Mouse (Mus musculus): ENCODE measurements at regions not wholly inside any gene's neighbourhood (a gene's known extent, or its start where the extent isn't known, plus 50 kb on each side); places are given as distances from the start of the nearest gene placed in this dataset.

- DNase-seq (ENCODE audit: low spot score) = no peak
- 59% methylated on average over 7 of the region's 7 CpGs for WGBS
- no peaks in the 10 kb centered on the region for H3K27me3 ChIP-seq (ENCODE audit: control insufficient read depth, insufficient read depth, low read length)
Measured at GRCm38 (mm10) chr1:89305171-89305570, 149.4 kb upstream of the Agap1 start.

GRCm38 (mm10) chr1:89308788-89309187 lies 145.8 kb upstream of the Agap1 start:
- DNase-seq (ENCODE audit: low spot score) = no peak
- no peaks in the 10 kb centered on the region; the same call in 1 of the 2 replicates for H3K9me3 ChIP-seq (ENCODE audit: control insufficient read depth, low read length)
- no peaks in the 10 kb centered on the region for H3K36me3 ChIP-seq (ENCODE audit: control insufficient read depth, insufficient read depth, low read length)
- peaks cover 6% of the 10 kb centered on the region; the same call in 1 of the 2 replicates for H3K4me1 ChIP-seq (ENCODE audit: control insufficient read depth, insufficient read depth, low read length)
- TF ChIP-seq POLR2A (IDR thresholded peaks at IDR 0.05; ENCODE audit: borderline replicate concordance, extremely low read depth, insufficient read depth, insufficient read length) = no peak
- H3K27me3 ChIP-seq (ENCODE audit: control insufficient read depth, insufficient read depth, low read length) = no peaks in the 10 kb centered on the region
- H3K9ac ChIP-seq (ENCODE audit: low read depth, low read length, severe bottlenecking) = no peak overlapping the region
- 36% methylated on average over 13 of the region's 13 CpGs for WGBS
- no peak overlapping the region for H3K4me3 ChIP-seq (replicated peaks; ENCODE audit: low read length)
- peak overlapping the region; percentile 17; the same call in 1 of the 2 replicates for H3K4me2 ChIP-seq (replicated peaks; ENCODE audit: low read depth, low read length, severe bottlenecking)
- no peak for ATAC-seq (ENCODE audit: low FRiP score, low read depth)
- no peak overlapping the region for H3K27ac ChIP-seq (replicated peaks; ENCODE audit: low read depth, low read length)

More at GRCm38 (mm10) chr1:89305171-89305570, 149.4 kb upstream of the Agap1 start:
- TF ChIP-seq POLR2A (IDR thresholded peaks at IDR 0.05; ENCODE audit: borderline replicate concordance, extremely low read depth, insufficient read depth, insufficient read length) = no peak
- H3K9me3 ChIP-seq (ENCODE audit: control insufficient read depth, low read length) = no peaks in the 10 kb centered on the region; the same call in 1 of the 2 replicates
- no peak for ATAC-seq (ENCODE audit: low FRiP score, low read depth)
- no peak overlapping the region for H3K9ac ChIP-seq (ENCODE audit: low read depth, low read length, severe bottlenecking)
- H3K36me3 ChIP-seq (ENCODE audit: control insufficient read depth, insufficient read depth, low read length) = no peaks in the 10 kb centered on the region
- H3K27ac ChIP-seq (replicated peaks; ENCODE audit: low read depth, low read length) = no peak overlapping the region
- H3K4me2 ChIP-seq (replicated peaks; ENCODE audit: low read depth, low read length, severe bottlenecking) = no peak overlapping the region
- no peak overlapping the region for H3K4me3 ChIP-seq (replicated peaks; ENCODE audit: low read length)
- peaks cover 6% of the 10 kb centered on the region; the same call in 1 of the 2 replicates for H3K4me1 ChIP-seq (ENCODE audit: control insufficient read depth, insufficient read depth, low read length)

- no peak for DNase-seq (ENCODE audit: low spot score)
- H3K27me3 ChIP-seq (ENCODE audit: control insufficient read depth, insufficient read depth, low read length) = no peaks in the 10 kb centered on the region
- TF ChIP-seq POLR2A (IDR thresholded peaks at IDR 0.05; ENCODE audit: borderline replicate concordance, extremely low read depth, insufficient read depth, insufficient read length) = no peak
- no peaks in the 10 kb centered on the region for H3K36me3 ChIP-seq (ENCODE audit: control insufficient read depth, insufficient read depth, low read length)
- no peak overlapping the region for H3K4me2 ChIP-seq (replicated peaks; ENCODE audit: low read depth, low read length, severe bottlenecking)
- WGBS = 70% methylated on average over 7 of the region's 7 CpGs
- H3K9me3 ChIP-seq (ENCODE audit: control insufficient read depth, low read length) = no peaks in the 10 kb centered on the region
- ATAC-seq (ENCODE audit: low FRiP score, low read depth) = no peak
- no peak overlapping the region for H3K9ac ChIP-seq (ENCODE audit: low read depth, low read length, severe bottlenecking)
- H3K4me1 ChIP-seq (ENCODE audit: control insufficient read depth, insufficient read depth, low read length) = peaks cover 6% of the 10 kb centered on the region; the same call in 1 of the 2 replicates
- no peak overlapping the region for H3K27ac ChIP-seq (replicated peaks; ENCODE audit: low read depth, low read length)
- H3K4me3 ChIP-seq (replicated peaks; ENCODE audit: low read length) = no peak overlapping the region
Measured at GRCm38 (mm10) chr1:89313064-89313463, 141.5 kb upstream of the Agap1 start.

- H3K4me3 ChIP-seq (replicated peaks; ENCODE audit: low read length) = no peak overlapping the region
- H3K4me1 ChIP-seq (ENCODE audit: control insufficient read depth, insufficient read depth, low read length) = no peaks in the 10 kb centered on the region
- 91% methylated on average over 4 of the region's 4 CpGs for WGBS
- no peaks in the 10 kb centered on the region for H3K9me3 ChIP-seq (ENCODE audit: control insufficient read depth, low read length)
- no peaks in the 10 kb centered on the region for H3K27me3 ChIP-seq (ENCODE audit: control insufficient read depth, insufficient read depth, low read length)
- no peak overlapping the region for H3K9ac ChIP-seq (ENCODE audit: low read depth, low read length, severe bottlenecking)
- no peak for TF ChIP-seq POLR2A (IDR thresholded peaks at IDR 0.05; ENCODE audit: borderline replicate concordance, extremely low read depth, insufficient read depth, insufficient read length)
- DNase-seq (ENCODE audit: low spot score) = no peak
- no peak overlapping the region for H3K4me2 ChIP-seq (replicated peaks; ENCODE audit: low read depth, low read length, severe bottlenecking)
- ATAC-seq (ENCODE audit: low FRiP score, low read depth) = no peak
- H3K36me3 ChIP-seq (ENCODE audit: control insufficient read depth, insufficient read depth, low read length) = no peaks in the 10 kb centered on the region
- no peak overlapping the region for H3K27ac ChIP-seq (replicated peaks; ENCODE audit: low read depth, low read length)
Measured at GRCm38 (mm10) chr1:89317897-89318296, 136.7 kb upstream of the Agap1 start.

GRCm38 (mm10) chr1:89318663-89319062 lies 135.9 kb upstream of the Agap1 start:
- DNase-seq (ENCODE audit: low spot score) = no peak
- H3K27me3 ChIP-seq (ENCODE audit: control insufficient read depth, insufficient read depth, low read length) = no peaks in the 10 kb centered on the region
- no peak overlapping the region for H3K4me2 ChIP-seq (replicated peaks; ENCODE audit: low read depth, low read length, severe bottlenecking)
- H3K4me3 ChIP-seq (replicated peaks; ENCODE audit: low read length) = no peak overlapping the region
- ATAC-seq (ENCODE audit: low FRiP score, low read depth) = no peak
- no peak for TF ChIP-seq POLR2A (IDR thresholded peaks at IDR 0.05; ENCODE audit: borderline replicate concordance, extremely low read depth, insufficient read depth, insufficient read length)
- no peak overlapping the region for H3K27ac ChIP-seq (replicated peaks; ENCODE audit: low read depth, low read length)
- H3K36me3 ChIP-seq (ENCODE audit: control insufficient read depth, insufficient read depth, low read length) = no peaks in the 10 kb centered on the region
- no peaks in the 10 kb centered on the region for H3K4me1 ChIP-seq (ENCODE audit: control insufficient read depth, insufficient read depth, low read length)
- WGBS = 65% methylated on average over 4 of the region's 4 CpGs
- H3K9ac ChIP-seq (ENCODE audit: low read depth, low read length, severe bottlenecking) = no peak overlapping the region
- no peaks in the 10 kb centered on the region for H3K9me3 ChIP-seq (ENCODE audit: control insufficient read depth, low read length)

GRCm38 (mm10) chr1:89322621-89323020 lies 132.0 kb upstream of the Agap1 start:
- H3K4me2 ChIP-seq (replicated peaks; ENCODE audit: low read depth, low read length, severe bottlenecking) = no peak overlapping the region
- WGBS = 71% methylated on average over 4 of the region's 4 CpGs
- H3K4me1 ChIP-seq (ENCODE audit: control insufficient read depth, insufficient read depth, low read length) = no peaks in the 10 kb centered on the region

More at GRCm38 (mm10) chr1:89322621-89323020, 132.0 kb upstream of the Agap1 start:
- ATAC-seq (ENCODE audit: low FRiP score, low read depth) = no peak
- no peaks in the 10 kb centered on the region for H3K36me3 ChIP-seq (ENCODE audit: control insufficient read depth, insufficient read depth, low read length)
- H3K9me3 ChIP-seq (ENCODE audit: control insufficient read depth, low read length) = no peaks in the 10 kb centered on the region
- H3K27ac ChIP-seq (replicated peaks; ENCODE audit: low read depth, low read length) = no peak overlapping the region
- no peak overlapping the region for H3K9ac ChIP-seq (ENCODE audit: low read depth, low read length, severe bottlenecking)
- no peaks in the 10 kb centered on the region for H3K27me3 ChIP-seq (ENCODE audit: control insufficient read depth, insufficient read depth, low read length)
- no peak for TF ChIP-seq POLR2A (IDR thresholded peaks at IDR 0.05; ENCODE audit: borderline replicate concordance, extremely low read depth, insufficient read depth, insufficient read length)
- no peak overlapping the region for H3K4me3 ChIP-seq (replicated peaks; ENCODE audit: low read length)
- no peak for DNase-seq (ENCODE audit: low spot score)
